Mouse (Mus musculus): ENCODE data around the gene Tbpl1. TPM values are rescaled to one million over a fixed set of nuclear protein-coding genes. Genes with fewer than 3 reads are reported as not detected.

The Tbpl1 gene
- total RNA-seq, 2 experiments from 2014 or later, result 18.3 to 33.0 TPM

Other genes starting within 250 kb of the Tbpl1 start
- not detected in 2 replicates for gene Slc2a12, start 86.9 kb downstream of the Tbpl1 start, total RNA-seq (2015)
- not detected in 2 replicates for gene Slc2a12, start 86.9 kb downstream of the Tbpl1 start, total RNA-seq (2017)
- gene Tcf21, start 88.2 kb upstream of the Tbpl1 start, total RNA-seq (2015), result not detected in 2 replicates
- not detected in 2 replicates for gene Tcf21, start 88.2 kb upstream of the Tbpl1 start, total RNA-seq (2017)

Data from megakaryocyte progenitor cell, adult 5-6 weeks (primary cell).